Mouse (Mus musculus) telencephalon, adult 2 months (tissue): ENCODE results near the gene Tspan2.

Source experiments
- DNase-seq: peaks from one replicate; pipeline ENCODE4 v3.0.0-alpha.2; 2011; ENCODE audit warnings: low read depth, low spot score

The Tspan2 gene

DNA sequence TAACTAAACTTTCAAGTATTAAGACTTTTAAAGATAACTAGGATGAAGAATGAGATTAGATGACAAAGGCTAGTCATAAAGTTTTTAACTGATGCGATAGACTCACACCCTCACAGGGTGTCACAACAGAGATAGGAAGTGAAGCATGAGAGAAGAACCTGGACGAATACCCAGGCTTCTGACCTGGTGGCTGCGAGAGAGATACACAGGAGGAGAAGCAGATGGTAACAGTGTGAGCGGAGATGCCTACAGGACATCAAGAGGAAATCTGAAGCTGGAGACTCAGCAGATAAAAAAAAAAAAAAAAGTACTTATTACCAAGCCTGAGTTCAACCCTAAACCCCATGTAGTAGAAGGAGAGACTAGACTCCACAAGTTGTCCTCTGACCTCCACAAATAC is 38.7 kb downstream of the Tspan2 start:
- DNase-seq, result no peak

DNA sequence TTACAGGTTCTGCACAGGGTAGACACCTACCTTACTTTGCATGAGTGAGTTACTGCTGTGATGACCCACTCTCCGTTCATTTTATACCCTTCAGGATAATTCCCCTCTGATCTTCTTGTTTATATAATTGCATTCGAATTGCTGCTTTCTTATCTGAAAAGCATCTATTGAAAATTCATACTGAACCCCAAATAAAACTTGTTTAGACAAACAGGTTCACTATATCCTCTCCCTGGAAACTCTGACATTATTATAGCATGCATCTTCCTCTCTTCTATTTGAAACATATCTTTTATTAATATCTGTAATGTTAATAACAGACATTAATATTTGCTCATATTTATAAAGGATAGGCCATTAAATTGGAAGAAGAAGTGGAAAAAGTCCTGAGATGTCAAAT is 48.3 kb downstream of the Tspan2 start, which contains the start of gene Tshb:
Tshb (minus strand) TSS at position 101 of the 400 bp plus-strand sequence.
- no peak for DNase-seq

DNA sequence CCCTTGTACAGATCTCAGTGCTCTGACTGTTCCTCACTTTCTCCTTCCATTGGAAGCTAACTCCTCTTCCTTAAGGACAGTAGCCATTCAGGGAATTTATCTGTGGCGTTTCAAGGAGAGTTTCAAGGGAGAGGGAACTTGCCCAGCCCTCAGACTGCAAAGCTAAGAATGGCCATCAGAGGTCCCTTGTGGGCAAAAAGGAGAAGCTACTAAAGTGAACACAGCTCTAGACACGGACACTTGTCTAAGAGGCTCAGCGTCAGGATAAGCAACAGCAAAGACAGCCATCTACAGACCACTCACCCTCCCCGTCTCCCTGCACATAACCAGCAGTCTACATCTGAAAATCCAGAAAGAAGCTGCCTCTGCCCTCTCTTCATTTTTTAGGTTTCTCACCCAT is 53.0 kb downstream of the Tspan2 start:
- no peak for DNase-seq

DNA sequence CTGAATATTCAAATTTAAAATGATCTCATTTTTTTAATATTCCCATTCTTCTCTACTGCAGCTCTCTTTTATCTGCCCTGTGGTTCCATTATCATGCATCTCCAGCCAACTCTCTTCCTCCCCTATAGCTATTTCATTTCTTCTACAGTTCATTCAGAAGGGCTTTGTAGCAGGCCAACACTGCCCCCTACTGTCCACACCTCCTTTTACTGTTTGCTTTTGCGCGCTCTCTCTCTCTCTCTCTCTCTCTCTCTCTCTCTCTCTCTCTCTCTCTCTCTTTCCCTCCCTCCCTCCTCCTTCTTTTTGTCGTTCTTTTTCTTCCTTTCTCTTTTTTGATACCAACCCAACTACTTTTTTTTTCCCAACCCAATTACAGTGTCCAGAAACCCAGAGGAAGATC is 69.6 kb downstream of the Tspan2 start:
- DNase-seq, result peak; percentile 64

DNA sequence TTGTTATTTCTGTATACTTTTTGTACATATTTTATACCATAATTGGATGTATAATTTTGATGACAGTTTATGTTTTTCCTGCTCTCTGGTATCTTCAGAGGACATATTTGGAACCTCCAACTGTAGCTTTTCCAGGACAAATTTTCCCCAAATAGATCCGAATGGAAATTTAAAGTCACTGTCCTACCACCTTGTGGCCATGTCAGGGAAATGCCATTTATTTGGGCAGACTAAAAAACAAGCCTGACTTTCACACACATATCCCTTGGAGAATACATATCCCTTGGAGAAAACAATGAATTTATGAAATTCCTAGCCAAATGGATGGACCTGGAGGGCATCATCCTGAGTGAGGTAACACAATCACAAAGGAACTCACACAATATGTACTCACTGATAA is 108.1 kb downstream of the Tspan2 start:
- DNase-seq, result no peak

DNA sequence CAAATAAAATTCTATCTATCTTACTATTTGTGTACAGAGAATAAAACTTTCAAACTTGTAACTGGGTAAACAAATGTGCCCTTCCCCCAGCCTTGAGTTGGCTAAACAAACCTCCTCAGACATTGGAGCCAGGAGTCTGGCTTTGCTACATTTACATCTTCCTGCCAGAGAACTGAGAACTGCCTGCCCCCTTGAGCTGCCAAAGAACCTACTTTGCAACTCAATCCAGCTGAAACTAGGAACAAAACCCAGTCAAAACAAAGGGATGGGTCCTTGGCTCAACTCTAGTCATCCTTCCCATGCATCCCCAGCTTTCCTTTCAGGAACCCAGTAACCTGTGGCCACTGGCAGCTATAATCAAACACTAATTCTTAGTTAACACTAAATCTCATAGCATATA is 114.3 kb downstream of the Tspan2 start:
- DNase-seq, result no peak
